Mouse (Mus musculus): Measurements from ENCODE around the gene Znrf1. TPM values are rescaled to one million over a fixed set of nuclear protein-coding genes. Genes with fewer than 3 reads are reported as not detected.

Gene Znrf1
- polyA plus RNA-seq, 1 experiment, result 237 TPM

DNA sequence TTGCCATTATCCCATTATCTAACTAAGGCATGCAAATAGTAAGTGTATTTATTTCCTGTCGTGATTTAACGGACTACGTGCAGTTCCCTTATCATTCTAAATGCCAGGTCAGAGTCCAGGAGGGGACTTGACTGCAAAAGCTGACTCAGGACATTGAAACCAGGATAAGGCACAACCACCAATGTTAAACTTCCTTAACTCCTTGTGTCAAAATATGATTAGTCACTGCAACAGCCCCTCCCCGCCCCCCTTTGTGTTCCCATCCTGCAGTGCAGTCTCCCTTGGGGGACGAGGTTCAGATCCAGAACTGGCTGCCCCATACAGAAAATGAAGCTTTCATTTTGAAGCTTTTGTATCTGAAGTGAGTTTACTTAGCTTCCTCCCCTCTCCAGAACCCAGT, 106.6 kb downstream of the Znrf1 start:
- TF ChIP-seq CTCF (IDR thresholded peaks at IDR 0.05; ENCODE audit: borderline replicate concordance, extremely low read depth, insufficient read depth, insufficient read length) (no peak), POLR2A (IDR thresholded peaks at IDR 0.05; ENCODE audit: borderline replicate concordance, extremely low read depth, insufficient read depth, insufficient read length, poor library complexity, severe bottlenecking) (no peak)
- no peak for DNase-seq (ENCODE audit: low read depth)

DNA sequence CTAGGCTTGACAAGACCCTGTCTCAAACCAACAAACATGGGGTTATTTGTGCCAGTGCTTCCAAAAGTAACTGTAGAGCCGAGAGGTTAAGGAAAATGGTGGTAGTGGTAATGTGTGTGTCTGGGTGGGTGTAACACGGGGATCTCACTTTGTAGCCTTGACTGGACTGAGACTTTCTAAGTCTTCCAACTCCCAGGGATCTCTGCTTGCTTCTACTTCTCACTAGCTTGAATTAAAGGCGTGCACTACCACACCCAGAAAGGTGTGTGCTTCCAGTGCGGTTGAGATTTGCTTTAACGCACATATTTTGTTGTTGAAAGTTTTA, 107.0 kb downstream of the Znrf1 start:
- DNase-seq (ENCODE audit: low read depth), result no peak
- TF ChIP-seq CTCF (IDR thresholded peaks at IDR 0.05; ENCODE audit: borderline replicate concordance, extremely low read depth, insufficient read depth, insufficient read length) (no peak), POLR2A (IDR thresholded peaks at IDR 0.05; ENCODE audit: borderline replicate concordance, extremely low read depth, insufficient read depth, insufficient read length, poor library complexity, severe bottlenecking) (no peak)

- TF ChIP-seq POLR2A (IDR thresholded peaks at IDR 0.05; ENCODE audit: borderline replicate concordance, extremely low read depth, insufficient read depth, insufficient read length, poor library complexity, severe bottlenecking), result peak; percentile 90
- TF ChIP-seq CTCF (IDR thresholded peaks at IDR 0.05; ENCODE audit: borderline replicate concordance, extremely low read depth, insufficient read depth, insufficient read length), result no peak
- DNase-seq (ENCODE audit: low read depth), result peak; percentile 99
Observed at GRCm38 (mm10) chr8:111643264-111644141, 107.6 kb downstream of the Znrf1 start, which contains the start of gene Zfp1. TSS of gene Zfp1 (plus strand) at chr8:111643401.

DNA sequence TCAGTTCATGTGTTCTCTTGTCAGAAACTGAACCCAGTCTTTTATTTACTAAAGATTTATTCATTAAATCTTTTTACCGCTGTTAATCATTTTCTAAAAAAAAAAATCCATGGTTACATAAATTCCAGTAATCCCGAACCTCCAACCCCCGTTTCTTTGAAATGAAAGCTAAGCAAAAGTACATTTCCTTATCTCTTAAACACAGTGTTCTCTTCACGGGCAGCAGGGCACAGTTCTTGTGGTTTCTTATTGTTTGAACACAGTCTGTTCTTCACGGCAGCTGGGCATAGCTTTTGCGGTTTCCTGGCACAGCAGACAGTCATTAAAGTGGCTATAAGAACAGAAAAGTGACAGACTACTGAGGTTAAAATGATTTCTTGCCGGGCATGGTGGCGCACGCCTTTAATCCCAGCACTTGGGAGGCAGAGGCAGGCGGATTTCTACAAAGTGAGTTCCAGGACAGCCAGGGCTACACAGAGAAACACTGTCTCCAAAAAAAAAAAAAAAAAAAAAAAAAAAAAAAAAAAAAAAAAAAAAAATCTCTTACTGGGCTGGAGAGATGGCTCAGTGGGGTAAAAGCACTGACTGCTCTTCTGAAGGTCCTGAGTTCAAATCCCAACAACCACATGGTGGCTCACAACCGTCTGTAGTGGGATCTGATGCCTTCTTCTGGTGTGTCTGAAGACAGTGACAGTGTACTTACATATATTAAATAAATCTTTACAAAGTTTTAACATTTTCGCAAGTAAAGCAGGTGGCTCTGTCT, 108.6 kb downstream of the Znrf1 start:
- DNase-seq (ENCODE audit: low read depth), result peak; percentile 63

DNA sequence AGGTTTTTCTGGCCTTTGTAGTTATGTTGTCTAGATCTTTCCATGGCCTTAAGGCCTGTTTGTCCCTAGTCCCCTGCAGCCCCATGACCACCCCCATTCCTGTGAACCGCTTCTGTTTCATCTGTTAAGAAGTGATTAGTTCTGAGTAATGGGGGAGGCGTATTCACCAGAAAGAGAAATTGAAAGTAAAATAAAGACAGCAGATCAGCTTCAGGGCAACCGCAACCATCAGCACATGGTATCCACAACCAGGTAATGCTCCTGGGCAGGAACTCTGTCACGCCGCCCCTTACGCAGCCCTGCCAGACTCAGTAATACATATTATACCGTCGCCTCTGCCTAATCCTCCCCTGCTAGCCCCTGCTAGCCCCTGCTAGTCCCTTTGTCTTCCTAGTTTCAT, 109.8 kb downstream of the Znrf1 start:
- TF ChIP-seq CTCF (IDR thresholded peaks at IDR 0.05; ENCODE audit: borderline replicate concordance, extremely low read depth, insufficient read depth, insufficient read length), result no peak
- TF ChIP-seq POLR2A (IDR thresholded peaks at IDR 0.05; ENCODE audit: borderline replicate concordance, extremely low read depth, insufficient read depth, insufficient read length, poor library complexity, severe bottlenecking), result no peak
- no peak for DNase-seq (ENCODE audit: low read depth)

GRCm38 (mm10) chr8:111648834-111649233, 112.9 kb downstream of the Znrf1 start:
- TF ChIP-seq POLR2A (IDR thresholded peaks at IDR 0.05; ENCODE audit: borderline replicate concordance, extremely low read depth, insufficient read depth, insufficient read length, poor library complexity, severe bottlenecking), result no peak
- no peak for TF ChIP-seq CTCF (IDR thresholded peaks at IDR 0.05; ENCODE audit: borderline replicate concordance, extremely low read depth, insufficient read depth, insufficient read length)
- DNase-seq (ENCODE audit: low read depth), result no peak

GRCm38 (mm10) chr8:111650651-111651050, 114.8 kb downstream of the Znrf1 start:
- DNase-seq (ENCODE audit: low read depth), result no peak
- TF ChIP-seq POLR2A (IDR thresholded peaks at IDR 0.05; ENCODE audit: borderline replicate concordance, extremely low read depth, insufficient read depth, insufficient read length, poor library complexity, severe bottlenecking) (no peak), CTCF (IDR thresholded peaks at IDR 0.05; ENCODE audit: borderline replicate concordance, extremely low read depth, insufficient read depth, insufficient read length) (no peak)

- DNase-seq (ENCODE audit: low read depth), result no peak
- TF ChIP-seq CTCF (IDR thresholded peaks at IDR 0.05; ENCODE audit: borderline replicate concordance, extremely low read depth, insufficient read depth, insufficient read length) (no peak), POLR2A (IDR thresholded peaks at IDR 0.05; ENCODE audit: borderline replicate concordance, extremely low read depth, insufficient read depth, insufficient read length, poor library complexity, severe bottlenecking) (no peak)
Observed at GRCm38 (mm10) chr8:111653524-111653923, 117.6 kb downstream of the Znrf1 start.

DNA sequence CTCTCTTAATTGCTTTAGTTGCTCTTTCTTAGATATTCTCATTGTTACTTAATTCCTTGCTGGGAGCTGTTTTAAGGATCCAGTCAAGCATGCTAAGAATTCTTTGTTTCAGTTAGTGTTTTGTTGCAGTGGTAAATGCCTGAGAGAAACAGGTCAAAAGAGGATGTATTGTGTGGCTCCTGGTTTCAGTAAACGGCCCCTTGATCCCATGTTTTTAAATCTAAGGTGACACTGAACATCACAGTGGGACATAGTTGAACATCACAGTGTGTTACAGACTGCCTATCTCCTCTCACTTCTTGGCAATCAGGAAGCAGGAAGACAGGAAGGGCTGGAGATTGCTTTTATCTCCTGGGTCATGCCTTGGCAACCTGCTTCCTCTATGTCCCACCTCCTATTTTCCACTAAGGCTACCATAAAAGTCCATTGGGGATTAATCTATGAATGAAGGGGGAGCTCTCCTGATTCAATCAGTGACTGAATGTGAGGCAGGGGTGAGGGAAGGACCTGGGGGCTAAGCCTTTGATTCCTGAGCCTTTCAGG, 121.5 kb downstream of the Znrf1 start:
- TF ChIP-seq POLR2A (IDR thresholded peaks at IDR 0.05; ENCODE audit: borderline replicate concordance, extremely low read depth, insufficient read depth, insufficient read length, poor library complexity, severe bottlenecking) (no peak), CTCF (IDR thresholded peaks at IDR 0.05; ENCODE audit: borderline replicate concordance, extremely low read depth, insufficient read depth, insufficient read length) (no peak)
- no peak for DNase-seq (ENCODE audit: low read depth)

- DNase-seq (ENCODE audit: low read depth), result no peak
- TF ChIP-seq CTCF (IDR thresholded peaks at IDR 0.05; ENCODE audit: borderline replicate concordance, extremely low read depth, insufficient read depth, insufficient read length) (no peak), POLR2A (IDR thresholded peaks at IDR 0.05; ENCODE audit: borderline replicate concordance, extremely low read depth, insufficient read depth, insufficient read length, poor library complexity, severe bottlenecking) (no peak)
Observed at GRCm38 (mm10) chr8:111658819-111659423, 123.0 kb downstream of the Znrf1 start.

GRCm38 (mm10) chr8:111662473-111662872, 126.6 kb downstream of the Znrf1 start:
- peak; percentile 71; the same call in 1 of the 2 replicates for TF ChIP-seq CTCF (IDR thresholded peaks at IDR 0.05; ENCODE audit: borderline replicate concordance, extremely low read depth, insufficient read depth, insufficient read length)
- TF ChIP-seq POLR2A (IDR thresholded peaks at IDR 0.05; ENCODE audit: borderline replicate concordance, extremely low read depth, insufficient read depth, insufficient read length, poor library complexity, severe bottlenecking), result no peak
- peak; percentile 81 for DNase-seq (ENCODE audit: low read depth)

Measured in brain, embryonic 14.5 days (tissue).